Mouse (Mus musculus) cortical plate, adult 2 months (tissue): Measurements from ENCODE around the gene Dlg2.

ENCODE experiments used
- CTCF ChIP-seq: fragments of 200-500 bp; IDR thresholded peaks from 2 replicates; pipeline ENCODE4 v1.5.1; 2011; ENCODE audit warnings: mild to moderate bottlenecking, control low read depth, low read length; ENCODE audit not compliant: insufficient read depth; ENCODE audit errors: extremely low read depth
- POLR2A ChIP-seq: fragments of 200-500 bp; IDR thresholded peaks from 2 replicates; pipeline ENCODE4 v1.6.1; 2011; ENCODE audit warnings: mild to moderate bottlenecking, low read length, control low read depth; ENCODE audit not compliant: insufficient read depth; ENCODE audit errors: extremely low read depth

GRCm38 (mm10) chr7:91389272-91389671 is 912.8 kb downstream of the Dlg2 start:
- TF ChIP-seq POLR2A (no peak), CTCF (no peak)
